Mouse (Mus musculus): Measurements from ENCODE around the gene H1foo.

H1foo gene

DNA sequence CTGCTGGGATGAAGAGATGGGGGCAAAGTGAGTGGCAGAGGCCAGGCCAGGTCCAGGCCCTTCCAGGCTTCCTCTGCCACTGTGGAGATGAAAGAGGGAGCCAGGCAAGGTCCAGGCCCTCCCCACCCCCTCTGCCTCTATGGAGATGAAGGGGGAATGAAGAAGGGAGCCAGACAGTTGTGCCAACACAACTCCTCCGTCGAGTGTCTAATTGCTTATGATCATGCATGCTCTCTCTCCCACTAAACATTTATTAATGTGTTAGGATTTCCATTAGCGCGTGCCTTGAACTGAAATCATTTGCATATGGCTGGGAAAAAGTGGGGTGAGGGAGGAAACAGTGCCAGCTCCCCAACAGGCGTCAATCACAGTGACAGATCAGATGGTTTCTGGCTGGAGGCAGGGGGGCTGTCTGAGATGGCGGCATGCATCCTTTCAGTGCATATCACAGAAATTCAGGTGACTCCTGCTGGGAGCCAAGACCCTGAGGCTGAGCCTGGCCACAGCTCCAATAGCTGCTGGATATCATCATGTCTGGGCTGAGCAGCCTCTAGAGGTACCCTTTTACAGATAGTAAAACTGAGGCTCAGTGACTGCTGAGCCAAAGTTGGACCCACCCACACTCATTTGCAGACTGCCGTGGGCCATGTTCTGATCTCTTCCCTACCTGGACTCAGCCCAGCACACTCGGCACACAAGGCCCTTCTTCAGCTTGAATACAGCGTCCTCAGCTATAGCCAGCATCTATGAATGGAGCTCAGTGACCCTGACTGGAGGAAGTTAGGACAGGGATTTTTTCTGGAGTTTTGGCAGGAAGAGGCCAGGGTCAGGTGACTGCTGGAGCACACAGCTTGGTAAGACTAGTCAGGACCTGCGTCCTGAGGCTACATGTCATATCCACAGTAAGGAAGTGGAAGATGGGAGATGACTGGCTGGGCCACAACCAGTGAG, 17.2 kb upstream of the H1foo start:
- DNase-seq (ENCODE audit: low spot score in 2 of 2), result no peak

DNA sequence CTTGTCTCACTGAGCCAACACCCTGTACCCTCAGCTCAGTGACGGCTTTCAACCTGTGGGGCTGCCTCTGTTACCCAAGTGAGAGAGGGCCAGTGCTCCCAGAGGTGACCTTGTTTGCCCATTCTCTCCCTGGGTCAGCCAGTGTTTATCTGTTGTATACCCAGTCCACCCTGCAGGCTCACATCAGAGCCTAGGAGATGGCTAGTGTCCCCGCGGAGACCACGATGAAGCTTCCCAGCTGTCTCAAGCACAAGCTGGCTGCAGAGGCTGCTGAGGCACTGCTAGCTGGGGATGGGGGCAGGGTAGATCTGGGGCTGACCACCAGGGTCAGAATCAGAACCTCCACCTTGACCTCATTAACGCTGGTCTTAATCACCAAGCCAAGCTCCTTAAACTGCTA, 14.7 kb upstream of the H1foo start:
- DNase-seq (ENCODE audit: low spot score in 2 of 2), result no peak

DNA sequence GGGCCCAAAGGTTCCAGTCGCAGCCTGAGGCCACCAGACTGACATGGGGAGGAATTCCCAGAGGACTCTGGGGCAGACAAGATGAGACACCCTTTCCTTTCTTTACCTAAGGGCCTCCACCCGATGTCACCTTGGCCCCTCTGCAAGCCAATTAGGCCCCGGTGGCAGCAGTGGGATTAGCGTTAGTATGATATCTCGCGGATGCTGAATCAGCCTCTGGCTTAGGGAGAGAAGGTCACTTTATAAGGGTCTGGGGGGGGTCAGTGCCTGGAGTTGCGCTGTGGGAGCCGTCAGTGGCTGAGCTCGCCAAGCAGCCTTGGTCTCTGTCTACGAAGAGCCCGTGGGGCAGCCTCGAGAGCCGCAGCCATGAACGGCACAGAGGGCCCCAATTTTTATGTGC, 13.1 kb upstream of the H1foo start, which contains the start of gene Rho:
TSS of gene Rho (plus strand) at position 110 of the 400 bp plus-strand sequence.
- no peak for DNase-seq (ENCODE audit: low spot score in 2 of 2)

DNA sequence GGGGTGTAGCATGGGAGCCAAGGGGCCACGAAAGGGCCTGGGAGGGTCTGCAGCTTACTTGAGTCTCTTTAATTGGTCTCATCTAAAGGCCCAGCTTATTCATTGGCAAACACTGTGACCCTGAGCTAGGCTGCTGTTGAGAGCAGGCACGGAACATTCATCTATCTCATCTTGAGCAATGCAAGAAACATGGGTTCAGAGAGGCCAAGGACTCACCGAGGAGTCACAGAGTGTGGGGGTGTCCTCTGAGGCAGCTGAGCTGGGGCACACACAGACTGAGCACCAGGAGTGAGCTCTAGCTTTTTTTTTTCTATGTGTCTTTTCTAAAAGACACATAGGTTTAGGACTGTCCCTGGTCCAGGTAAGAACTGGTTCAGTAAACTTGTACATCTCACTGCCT, 12.3 kb upstream of the H1foo start:
- no peak for DNase-seq (ENCODE audit: low spot score in 2 of 2)

DNA sequence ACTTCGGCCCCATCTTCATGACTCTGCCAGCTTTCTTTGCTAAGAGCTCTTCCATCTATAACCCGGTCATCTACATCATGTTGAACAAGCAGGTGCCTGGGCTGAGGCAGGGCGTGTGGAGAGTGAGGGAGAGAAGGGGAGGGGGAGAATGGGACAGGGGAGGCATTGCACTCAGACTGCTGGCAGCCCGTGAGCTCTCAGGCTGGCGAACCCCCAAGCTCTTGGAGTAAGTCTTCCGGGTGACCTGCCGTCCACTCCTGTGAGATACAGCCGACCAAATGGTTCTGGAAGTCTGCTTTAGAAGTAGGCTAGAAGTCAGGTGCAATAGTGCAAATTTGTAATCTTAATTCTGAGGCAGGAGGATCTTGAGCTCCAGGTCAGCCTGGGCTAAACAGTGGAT, 9.2 kb upstream of the H1foo start:
- DNase-seq (ENCODE audit: low spot score in 2 of 2), result no peak

DNA sequence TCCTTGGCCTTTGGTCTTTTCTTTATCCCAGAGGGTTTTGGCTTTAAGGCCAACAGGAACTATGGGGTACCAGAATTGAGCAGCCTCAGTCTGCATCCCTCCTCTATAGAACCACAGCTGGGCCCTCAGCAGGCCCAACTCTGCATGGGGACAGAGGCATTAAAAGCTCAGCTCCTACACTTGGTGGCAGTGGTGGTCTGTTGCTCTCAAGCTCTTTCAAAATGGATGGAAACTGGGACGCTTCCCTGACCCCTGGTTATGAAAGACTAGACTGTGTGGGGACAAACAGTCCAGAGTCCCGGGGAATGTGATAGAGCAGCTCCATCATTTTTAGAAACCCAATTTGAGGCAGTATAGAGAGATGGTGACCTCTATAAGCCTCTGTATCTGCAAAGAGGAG, 6.7 kb upstream of the H1foo start:
- DNase-seq (ENCODE audit: low spot score in 2 of 2), result no peak

DNA sequence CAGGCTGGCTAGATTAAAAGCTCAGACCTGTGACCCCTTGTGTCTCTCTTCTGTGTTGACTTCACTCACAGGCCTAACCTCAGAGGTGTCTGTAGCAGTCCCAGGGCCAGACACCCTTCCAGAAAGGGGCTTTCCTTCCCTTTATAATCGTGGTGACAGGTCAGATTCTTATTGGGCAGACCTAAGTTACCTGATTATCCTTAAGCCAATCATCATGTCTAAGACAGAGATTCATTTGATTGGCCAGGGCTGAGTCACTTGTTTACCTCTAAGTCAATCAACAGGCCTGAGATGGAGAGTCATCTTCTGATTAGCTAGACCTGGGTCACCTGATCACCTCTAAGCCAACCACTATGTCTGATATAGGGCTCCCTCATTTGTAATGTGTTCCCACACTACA, 5.9 kb upstream of the H1foo start:
- no peak for DNase-seq (ENCODE audit: low spot score in 2 of 2)

DNA sequence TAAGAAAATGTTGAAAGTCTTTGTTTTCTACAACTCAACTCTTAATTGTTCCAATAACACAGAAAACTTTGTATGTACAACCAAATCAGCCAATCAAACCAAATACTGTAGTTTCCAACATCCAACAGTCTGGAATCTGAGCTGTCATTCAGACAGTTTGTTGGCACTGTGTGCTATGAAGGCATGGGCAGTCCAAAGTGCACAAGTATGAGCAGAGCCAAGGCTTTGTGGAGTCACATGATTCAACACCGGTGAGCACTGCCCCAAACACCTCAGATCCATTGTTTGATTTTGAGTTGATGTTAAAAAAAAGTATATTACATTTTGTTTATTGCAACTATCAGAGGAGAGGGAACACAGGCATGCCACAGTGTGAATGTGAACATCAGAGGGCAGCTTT, 4.1 kb upstream of the H1foo start:
- no peak for DNase-seq (ENCODE audit: low spot score in 2 of 2)

DNA sequence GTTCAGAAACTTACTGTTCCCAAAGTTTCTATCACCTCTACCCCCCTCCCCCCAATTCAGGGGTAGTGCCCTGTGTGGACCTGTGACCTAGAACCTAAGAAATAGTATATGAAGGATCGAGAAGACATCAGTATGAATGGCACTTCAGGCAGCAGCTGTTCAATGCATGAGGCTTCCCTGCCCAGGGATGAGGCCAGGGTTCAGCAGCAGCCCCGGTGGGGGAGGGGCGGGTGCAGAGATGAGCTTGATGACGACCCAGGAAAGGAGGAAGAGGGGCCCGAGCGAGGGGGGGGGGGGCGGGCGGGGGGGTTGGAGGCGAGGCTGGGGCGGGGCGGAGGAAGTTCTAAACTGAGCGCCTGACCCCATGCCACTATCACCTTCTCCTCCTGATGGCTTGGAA, 3.6 kb upstream of the H1foo start:
- no peak for DNase-seq (ENCODE audit: low spot score in 2 of 2)

DNA sequence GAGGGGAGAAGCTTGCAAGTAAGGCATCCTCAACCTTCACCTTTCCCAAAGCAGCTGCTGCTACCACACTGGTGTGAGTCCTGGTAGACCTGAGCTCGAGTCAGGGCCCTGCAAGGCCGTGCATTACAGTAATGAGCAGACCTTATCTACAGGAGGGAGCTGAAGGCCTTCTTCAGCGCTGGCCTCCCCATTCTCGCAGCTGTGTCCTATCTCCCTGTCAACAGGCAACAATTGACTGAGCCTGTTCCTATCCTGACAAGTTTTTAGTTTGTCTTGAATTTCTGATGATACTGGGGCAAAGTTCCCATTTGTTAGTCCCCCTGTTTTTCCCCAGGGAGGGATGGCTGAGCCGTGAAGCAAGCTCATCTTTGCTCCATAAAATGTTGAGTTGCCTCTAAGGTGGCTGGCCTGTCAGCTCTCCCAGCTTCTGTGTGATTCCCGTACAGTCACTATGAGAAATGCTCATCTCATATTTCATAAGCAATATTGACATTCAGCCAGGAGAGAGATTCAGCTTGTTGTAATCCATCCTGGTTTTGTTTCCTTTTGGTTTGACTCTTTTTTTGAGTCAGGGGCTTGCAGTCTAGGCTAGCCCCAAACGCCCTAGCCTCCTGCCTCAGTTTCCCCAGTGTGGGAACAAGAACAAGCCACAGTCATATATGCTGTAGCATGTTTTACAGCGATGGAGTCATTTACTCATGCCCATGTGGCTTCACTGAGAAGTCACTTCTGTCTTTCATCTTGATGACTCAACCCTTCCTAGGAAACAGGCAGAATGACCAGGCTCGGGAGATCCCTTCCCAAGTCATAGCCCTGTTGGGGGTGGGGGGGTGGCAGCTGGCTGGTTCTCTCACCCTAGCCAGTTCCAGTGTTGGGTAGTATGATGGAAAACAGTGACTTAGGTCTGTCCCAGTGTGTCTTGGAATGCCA, 975 bp upstream of the H1foo start:
- DNase-seq (ENCODE audit: low spot score in 2 of 2), result no peak

DNA sequence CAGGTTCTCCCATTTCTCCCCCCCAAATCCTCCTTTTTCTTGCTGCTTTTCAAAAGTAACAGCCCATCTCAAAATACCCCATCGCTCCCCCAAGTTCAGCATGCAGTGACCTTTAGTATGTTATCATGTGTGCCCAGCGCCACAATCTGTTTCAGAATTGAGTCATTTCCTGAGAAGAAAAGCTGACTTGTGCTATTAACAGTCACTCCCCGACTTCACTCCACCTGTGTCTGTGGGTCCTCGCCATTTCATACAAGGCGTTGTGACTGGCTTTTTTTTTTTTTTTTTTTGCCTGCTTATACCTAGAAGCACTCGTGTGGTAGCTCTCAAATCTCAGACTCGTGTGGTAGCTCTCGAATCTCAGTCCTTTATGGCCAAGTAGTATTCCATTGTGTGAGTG, 895 bp downstream of the H1foo start:
- DNase-seq (ENCODE audit: low spot score in 2 of 2), result no peak

DNA sequence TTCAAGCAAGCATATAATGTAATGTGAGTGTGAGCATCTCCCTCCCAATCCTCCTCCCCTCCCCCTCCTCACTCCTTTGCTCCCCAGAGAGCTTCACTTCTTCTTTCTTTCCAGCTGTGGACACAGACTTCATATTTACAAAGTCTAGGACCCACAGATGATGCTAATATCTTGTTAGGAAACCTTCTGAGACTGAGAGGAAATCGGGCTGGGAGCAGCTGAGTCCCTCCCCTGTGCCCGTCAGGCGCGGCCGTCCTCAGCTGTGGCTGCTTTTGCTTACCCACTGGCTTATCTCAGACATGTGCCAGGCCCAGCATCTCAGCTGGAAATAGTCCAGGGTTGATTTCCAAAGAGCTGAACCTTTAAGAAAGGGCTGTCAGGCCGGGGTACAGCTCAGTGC, 1.7 kb downstream of the H1foo start:
- DNase-seq (ENCODE audit: low spot score in 2 of 2), result no peak

DNA sequence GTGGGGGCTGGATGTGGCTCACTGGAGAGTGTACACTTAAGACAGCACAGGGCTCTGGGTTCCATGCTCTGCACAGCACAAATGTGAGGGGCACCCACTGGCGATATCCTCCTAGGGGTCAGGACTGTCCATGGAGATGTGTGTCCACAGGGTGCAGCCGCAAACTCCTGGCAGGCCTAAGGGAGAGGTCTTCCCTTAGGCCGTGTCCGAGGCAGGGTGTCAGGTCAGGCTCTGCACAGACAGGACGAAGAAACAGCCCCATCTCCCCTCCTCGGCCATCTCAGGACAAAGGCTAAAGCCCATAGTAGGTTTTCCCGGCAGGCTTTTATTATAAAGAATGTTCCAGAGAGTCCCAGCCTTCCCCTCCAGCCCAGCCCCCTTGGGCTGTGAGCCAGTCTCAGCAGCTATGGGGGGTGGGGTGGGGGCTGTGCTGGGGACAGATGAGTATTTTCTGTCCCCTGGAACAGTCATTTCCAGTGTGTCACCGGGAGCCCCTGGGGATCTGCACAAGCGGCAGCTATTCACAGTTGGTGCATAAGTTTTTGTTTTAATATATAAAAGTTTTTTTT, 9.9 kb downstream of the H1foo start:
- no peak for DNase-seq (ENCODE audit: low spot score in 2 of 2)

DNA sequence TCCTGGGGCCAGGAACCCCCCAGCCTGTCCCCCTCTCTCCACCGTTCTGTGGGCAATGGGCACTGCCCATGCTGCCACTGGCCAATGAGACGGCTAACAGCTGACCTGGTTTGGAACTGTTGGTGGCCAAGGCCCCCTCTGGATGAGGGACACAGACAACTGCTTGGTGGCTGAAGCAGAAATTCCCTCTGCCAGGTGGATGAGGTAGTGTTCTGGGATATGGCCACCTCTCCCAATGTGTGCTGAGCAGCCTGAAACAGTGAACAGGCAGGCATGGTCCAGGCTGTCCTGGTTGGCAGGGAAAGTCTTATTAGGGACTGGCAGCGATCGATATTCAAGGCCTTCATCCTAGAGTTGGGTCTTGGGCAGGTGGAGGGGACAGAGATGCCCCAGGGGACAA, 10.4 kb downstream of the H1foo start:
- DNase-seq (ENCODE audit: low spot score in 2 of 2), result no peak

DNA sequence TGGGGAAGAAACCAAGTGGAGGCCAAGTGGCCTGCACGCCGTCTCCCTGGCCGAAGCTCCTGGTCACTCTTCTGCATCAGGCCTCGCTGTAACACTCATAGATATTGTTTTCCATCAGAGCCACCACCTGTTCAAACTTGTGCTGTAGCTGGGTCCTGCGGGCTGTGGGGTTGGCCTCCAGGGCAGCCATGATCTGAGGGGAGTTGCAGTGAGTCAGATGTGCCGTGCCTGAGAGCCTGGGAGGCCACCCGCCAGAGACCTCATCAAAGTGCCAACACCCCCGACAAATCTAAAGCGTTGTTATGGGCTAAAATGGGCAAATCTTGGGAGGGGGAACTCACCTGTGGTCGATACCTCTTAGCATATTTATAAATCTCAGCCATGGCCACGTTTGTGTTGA, 10.9 kb downstream of the H1foo start:
- no peak for DNase-seq (ENCODE audit: low spot score in 2 of 2)

DNA sequence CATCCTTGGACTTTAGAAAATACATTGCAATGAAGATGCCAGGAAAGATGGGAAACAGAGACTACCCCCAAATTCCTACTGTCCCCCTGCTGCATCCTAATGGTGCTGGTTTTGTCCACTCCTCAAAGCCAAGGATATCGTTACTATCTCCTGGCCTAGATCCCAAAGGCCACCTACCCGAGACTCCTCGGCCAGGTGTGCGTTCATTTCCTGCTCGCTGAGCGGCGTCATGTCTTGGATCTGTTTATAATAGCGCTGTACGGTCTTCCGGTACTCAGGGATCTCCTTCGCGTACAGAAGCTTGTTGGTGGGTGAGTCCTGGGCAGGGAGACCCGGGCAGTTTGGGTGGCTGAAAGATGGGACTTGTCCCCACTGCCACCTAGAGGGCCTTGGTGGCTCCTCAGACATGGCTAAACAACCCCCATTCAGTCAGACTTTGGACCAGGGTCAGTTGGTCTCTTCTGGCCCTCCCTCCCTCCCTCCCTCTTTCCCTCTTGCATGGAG, 11.7 kb downstream of the H1foo start:
- DNase-seq (ENCODE audit: low spot score in 2 of 2), result no peak

DNA sequence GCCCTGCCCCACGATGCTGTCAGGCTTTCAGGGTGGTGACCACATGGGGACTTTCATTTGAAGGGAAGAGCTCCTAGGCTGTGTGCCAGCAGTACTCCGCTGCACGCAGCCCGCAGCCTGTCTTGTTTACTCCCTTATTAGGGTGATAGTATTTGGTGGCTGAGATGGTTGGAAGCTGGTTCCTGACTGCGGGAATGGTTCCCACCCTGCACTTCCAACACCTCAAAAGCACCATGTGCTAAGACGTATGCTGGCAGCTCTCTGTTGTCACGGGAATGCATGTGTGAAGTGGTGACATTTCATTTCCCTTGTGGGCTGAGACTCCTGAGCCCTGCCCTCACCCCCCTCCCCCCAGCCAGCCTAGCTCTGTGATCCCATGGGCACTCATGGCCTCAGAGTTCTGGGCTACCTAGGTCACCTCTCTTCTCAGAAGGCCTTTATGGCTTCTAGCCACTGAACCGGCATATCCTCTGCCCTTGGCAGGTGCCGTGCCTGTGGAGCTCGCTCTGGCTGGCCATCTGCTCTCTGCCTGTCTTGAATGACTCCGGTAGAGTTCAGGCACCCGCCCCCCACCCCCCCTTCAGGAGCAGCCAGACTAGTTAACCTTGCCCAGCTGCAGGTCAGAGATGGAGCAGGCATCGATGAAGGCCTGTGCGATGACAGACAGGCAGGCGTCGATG, 12.3 kb downstream of the H1foo start:
- no peak for DNase-seq (ENCODE audit: low spot score in 2 of 2)

DNA sequence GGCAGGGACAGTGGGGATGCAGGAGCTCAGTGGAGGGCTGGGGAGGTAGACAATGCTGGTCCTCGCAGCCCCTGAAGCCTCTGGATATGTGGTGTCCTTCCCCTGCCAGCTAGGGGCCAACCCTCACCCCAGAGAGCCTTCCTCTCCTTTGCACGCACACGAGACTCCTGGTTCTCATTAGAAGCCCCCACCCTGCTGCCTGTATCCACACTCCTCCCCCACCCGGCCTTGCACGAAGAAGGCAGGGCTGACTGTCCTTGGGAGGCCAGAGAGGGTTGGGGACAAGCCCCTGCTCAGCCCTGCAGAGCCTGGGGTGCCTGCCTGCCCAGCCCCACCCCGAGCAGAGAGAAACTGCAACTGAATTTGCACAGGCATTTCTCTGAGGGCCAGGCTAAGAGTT, 12.9 kb downstream of the H1foo start:
- DNase-seq (ENCODE audit: low spot score in 2 of 2), result no peak

DNA sequence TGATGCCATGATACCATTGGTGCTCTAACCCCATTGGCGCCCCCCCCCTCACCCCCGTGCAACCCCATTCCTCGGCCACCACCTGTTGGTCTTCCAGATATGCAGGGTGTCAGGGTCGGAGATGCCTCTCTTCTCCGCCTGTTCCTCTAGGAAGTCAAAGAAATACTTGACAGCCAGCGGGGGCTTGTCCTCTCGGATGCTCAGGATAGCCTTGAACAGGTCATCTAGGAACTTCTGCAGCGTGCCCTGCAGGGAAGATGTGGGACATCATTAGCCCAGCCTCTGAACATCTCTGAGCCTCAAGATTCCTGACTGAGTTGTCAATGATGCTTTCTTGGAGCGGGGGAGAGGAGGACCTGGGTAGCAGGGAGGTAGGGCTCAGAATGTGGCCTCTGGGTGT, 13.7 kb downstream of the H1foo start:
- no peak for DNase-seq (ENCODE audit: low spot score in 2 of 2)

DNA sequence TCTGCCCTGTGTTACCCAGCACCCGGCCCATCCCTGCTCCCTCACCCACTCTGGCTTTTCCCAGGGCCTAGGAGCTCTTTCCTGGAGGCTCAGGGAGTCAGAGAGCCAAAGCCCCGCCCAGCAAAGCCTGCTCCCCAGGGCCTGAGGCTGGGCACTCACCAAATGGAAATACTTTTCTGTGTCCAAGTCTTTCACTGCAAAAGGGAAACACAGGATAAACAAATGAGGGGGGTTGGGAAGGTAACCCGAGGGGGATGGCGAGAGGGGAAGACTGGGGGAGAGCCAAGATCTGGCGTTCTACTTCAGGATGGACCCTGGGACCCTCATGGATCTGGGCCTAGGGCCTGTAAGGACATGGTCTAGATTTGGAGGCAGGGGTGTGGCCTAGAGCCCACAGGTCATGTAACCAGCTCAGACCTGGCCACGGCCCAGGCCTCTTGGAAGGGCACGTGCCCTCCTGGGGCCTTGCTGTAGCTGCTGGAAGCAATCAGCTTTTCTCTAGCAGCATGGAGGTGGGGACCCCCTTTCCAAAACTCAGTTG, 14.5 kb downstream of the H1foo start:
- DNase-seq (ENCODE audit: low spot score in 2 of 2), result no peak

DNA sequence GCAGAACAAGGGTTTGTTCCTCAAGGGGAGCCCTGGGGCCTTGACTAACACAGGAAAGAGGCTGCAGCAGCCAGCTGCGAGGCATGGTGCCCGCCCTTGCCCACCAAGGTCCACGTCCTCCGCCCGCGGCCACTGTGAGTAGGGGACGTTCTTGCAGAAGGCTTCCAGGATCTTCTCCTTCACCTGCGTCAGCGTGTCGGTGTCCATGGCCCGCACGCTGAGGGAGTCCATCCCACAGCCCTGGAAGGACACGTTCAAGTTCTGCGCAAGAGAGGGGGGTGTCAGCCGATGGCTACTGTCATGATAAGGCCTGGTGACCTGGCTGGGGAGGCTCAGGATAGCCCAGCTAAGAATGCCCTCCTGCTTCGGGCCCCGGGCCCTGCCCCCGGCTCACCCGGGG, 15.6 kb downstream of the H1foo start:
- DNase-seq (ENCODE audit: low spot score in 2 of 2), result no peak
